Mouse (Mus musculus): ENCODE measurements around the gene Zbtb7a. TPM values are rescaled to one million over a fixed set of nuclear protein-coding genes. Genes with fewer than 3 reads are reported as not detected.
A peak's percentile ranks its signal among the peaks of the same experiment; 100 is the strongest.

Zbtb7a gene
- polyA plus RNA-seq (2016; fragmentation: Nextera tagmentation; extraction: Ambion mirVana): 6.8 and 7.5 TPM in 2 replicates

DNA sequence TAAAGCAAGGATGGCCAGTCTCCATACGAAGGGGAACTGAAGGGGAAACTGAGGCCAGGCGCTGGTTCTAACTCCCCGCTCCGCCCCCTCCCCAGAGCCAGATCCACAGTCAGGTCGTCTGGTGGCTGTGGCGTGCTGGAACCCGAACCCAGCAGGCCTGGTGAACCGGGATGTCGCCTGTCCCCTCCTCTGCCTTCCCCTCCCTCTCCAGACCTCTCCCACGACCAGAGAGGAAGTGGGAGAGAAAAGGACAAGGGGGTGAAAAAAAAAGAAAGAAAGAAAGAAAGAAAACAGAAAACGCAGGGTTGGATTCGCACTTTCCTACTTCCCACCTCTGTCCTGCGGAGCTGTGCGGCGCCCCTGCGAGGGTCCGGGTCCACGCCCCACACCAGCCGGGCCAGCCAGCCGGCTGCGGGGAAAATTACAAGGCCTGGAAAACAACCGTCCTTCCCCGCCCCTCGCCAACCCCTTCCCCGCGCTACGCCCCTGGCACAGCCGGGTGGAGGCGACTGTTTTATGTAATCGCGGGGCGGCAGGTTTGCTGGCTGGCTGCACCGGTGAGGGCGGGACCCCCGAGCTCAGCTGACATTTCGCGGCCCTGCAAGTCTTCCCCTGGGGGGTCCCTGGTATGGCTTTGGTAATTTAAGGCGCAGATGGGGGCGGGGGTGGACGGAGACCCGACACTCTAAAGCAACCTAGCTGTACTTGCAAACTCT lies at the start of gene Zbtb7a:
Gene Zbtb7a (plus strand): TSS at position 255 of the 716 bp plus-strand sequence.
- H3K27me3 ChIP-seq (ENCODE audit: poor library complexity, severe bottlenecking): peaks cover 49% of the 10 kb centered on the region
- peak; percentile 60 for DNase-seq (ENCODE audit: extremely low spot score, low spot score)
- peaks cover 47% of the 10 kb centered on the region for H3K4me1 ChIP-seq
- no peaks in the 10 kb centered on the region for H3K36me3 ChIP-seq (replicated peaks)
- peak within 1 kb of the TSS; percentile 97 for H3K27ac ChIP-seq
- WGBS: 2% methylated on average over 41 of the region's 41 CpGs
- no peaks in the 10 kb centered on the region for H3K9me3 ChIP-seq
- H3K4me3 ChIP-seq: peak within 1 kb of the TSS; percentile 91

- peaks cover 8% of the 10 kb centered on the region; the same call in 1 of the 2 replicates for H3K9me3 ChIP-seq
- H3K27me3 ChIP-seq (ENCODE audit: poor library complexity, severe bottlenecking): no peaks in the 10 kb centered on the region
- H3K27ac ChIP-seq: no peak overlapping the region
- no peak overlapping the region for H3K4me3 ChIP-seq
- H3K36me3 ChIP-seq (replicated peaks): peaks cover 17% of the 10 kb centered on the region
- no peak for DNase-seq (ENCODE audit: extremely low spot score, low spot score)
- 46% methylated on average over 2 of the region's 2 CpGs for WGBS
- peaks cover 14% of the 10 kb centered on the region for H3K4me1 ChIP-seq
These were observed 48.0 kb upstream of the Zbtb7a start for GRCm38 (mm10) chr10:81087021-81087420.

GRCm38 (mm10) chr10:81089216-81089615 lies 45.8 kb upstream of the Zbtb7a start:
- DNase-seq (ENCODE audit: extremely low spot score, low spot score): peak; percentile 45
- Histone ChIP-seq H3K27ac (peak overlapping the region; percentile 1; the same call in 1 of the 2 replicates), H3K36me3 (replicated peaks) (no peaks in the 10 kb centered on the region), H3K4me3 (no peak overlapping the region), H3K4me1 (peaks cover 18% of the 10 kb centered on the region), H3K27me3 (ENCODE audit: poor library complexity, severe bottlenecking) (no peaks in the 10 kb centered on the region), H3K9me3 (peaks cover 8% of the 10 kb centered on the region; the same call in 1 of the 2 replicates)
- 62% methylated on average over 2 of the region's 2 CpGs for WGBS

GRCm38 (mm10) chr10:81090621-81091020 lies 44.4 kb upstream of the Zbtb7a start:
- Histone ChIP-seq H3K9me3 (peaks cover 8% of the 10 kb centered on the region; the same call in 1 of the 2 replicates), H3K4me3 (no peak overlapping the region), H3K27ac (no peak overlapping the region), H3K4me1 (peaks cover 18% of the 10 kb centered on the region), H3K27me3 (ENCODE audit: poor library complexity, severe bottlenecking) (no peaks in the 10 kb centered on the region), H3K36me3 (replicated peaks) (no peaks in the 10 kb centered on the region)
- 85% methylated on average over 7 of the region's 7 CpGs for WGBS
- no peak for DNase-seq (ENCODE audit: extremely low spot score, low spot score)

GRCm38 (mm10) chr10:81092465-81093250 lies 42.4 kb upstream of the Zbtb7a start:
- no peak overlapping the region for H3K4me3 ChIP-seq
- no peak for DNase-seq (ENCODE audit: extremely low spot score, low spot score)
- H3K9me3 ChIP-seq: peaks cover 6% of the 10 kb centered on the region
- peaks cover 18% of the 10 kb centered on the region for H3K4me1 ChIP-seq
- no peak overlapping the region for H3K27ac ChIP-seq
- no peaks in the 10 kb centered on the region for H3K27me3 ChIP-seq (ENCODE audit: poor library complexity, severe bottlenecking)
- no peaks in the 10 kb centered on the region for H3K36me3 ChIP-seq (replicated peaks)
- 63% methylated on average over 22 of the region's 22 CpGs for whole genome bisulfite sequencing

DNA sequence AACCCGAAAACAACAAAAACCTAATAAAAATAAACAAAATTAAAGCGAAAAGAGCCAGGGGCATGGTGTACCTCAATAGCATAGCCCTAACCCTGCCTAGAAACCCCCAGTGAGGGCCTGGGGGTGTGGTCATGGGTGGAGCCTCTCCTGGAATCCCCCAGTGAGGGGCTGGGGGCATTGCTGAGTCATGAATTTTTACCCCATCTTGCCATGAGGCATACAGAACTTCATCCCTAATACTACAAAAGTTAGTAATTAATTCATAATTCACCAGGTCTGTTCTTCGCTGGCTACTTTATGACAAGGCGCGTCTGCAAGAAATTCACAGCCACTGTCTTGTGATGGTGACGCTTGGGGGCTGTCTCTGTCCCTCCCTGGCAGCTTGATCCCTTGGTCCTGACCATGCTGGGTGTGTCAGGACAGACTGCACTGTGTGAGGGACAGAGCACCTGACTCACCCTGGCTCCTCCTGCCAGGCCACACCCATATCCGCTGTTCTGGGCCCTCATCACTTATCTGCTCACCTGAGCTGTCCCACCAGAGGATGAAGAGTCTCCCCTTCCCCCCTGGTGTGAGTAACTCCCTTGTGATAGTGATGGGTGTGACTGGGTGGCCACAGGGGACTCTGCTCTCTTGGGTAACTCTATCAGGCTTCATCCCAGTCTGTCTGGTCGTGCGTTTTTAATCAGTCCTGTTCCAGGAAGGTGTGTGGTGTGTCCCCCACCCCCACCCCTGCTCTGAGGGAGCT lies 39.9 kb upstream of the Zbtb7a start:
- H3K27me3 ChIP-seq (ENCODE audit: poor library complexity, severe bottlenecking): no peaks in the 10 kb centered on the region
- no peak for DNase-seq (ENCODE audit: extremely low spot score, low spot score)
- H3K9me3 ChIP-seq: peaks cover 4% of the 10 kb centered on the region
- 61% methylated on average over 9 of the region's 9 CpGs for WGBS
- H3K4me3 ChIP-seq: no peak overlapping the region
- H3K4me1 ChIP-seq: peaks cover 11% of the 10 kb centered on the region
- no peaks in the 10 kb centered on the region for H3K36me3 ChIP-seq (replicated peaks)
- H3K27ac ChIP-seq: no peak overlapping the region

GRCm38 (mm10) chr10:81105565-81106112 lies 29.4 kb upstream of the Zbtb7a start, which contains the start of gene Map2k2:
Gene Map2k2, plus strand, starts transcription at chr10:81105915.
- Histone ChIP-seq H3K27me3 (ENCODE audit: poor library complexity, severe bottlenecking) (no peaks in the 10 kb centered on the region), H3K27ac (peak within 1 kb of the TSS; percentile 99), H3K36me3 (replicated peaks) (peaks cover 35% of the 10 kb centered on the region), H3K9me3 (no peaks in the 10 kb centered on the region), H3K4me1 (peaks cover 32% of the 10 kb centered on the region), H3K4me3 (peak within 1 kb of the TSS; percentile 89)
- DNase-seq (ENCODE audit: extremely low spot score, low spot score): peak; percentile 95
- WGBS: under 1% methylated on average over 56 of the region's 56 CpGs

DNA sequence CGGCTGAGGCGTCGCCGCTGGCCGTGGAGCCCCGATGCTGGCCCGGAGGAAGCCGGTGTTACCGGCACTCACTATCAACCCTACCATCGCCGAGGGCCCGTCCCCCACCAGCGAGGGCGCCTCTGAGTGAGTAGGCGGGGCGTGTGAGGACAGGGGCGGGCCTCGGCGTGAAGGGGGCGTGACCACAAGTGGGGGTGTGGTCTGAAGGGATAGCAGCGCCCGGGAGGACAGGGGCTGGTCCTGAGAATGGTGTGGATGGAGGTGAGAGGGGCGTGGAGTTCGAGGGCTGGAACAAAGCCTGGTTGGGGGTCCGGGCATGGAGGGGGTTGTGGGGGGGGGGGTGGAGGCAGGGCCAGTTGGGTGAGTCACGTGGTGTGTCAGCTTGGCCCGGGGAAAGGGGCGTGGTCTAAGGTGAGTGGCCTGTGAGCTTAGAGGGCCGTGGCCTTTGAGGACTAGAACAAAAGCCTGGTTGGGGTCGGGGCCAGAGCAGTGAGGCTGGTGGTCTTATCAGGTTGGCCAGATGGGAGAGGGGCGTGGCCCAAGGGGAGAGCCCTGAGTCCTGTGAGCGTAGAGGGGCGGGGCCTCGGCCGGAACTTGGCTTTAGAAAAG lies 28.8 kb upstream of the Zbtb7a start:
- Histone ChIP-seq H3K9me3 (no peaks in the 10 kb centered on the region), H3K27ac (peak overlapping the region; percentile 99), H3K27me3 (ENCODE audit: poor library complexity, severe bottlenecking) (no peaks in the 10 kb centered on the region), H3K4me3 (peak overlapping the region; percentile 89), H3K4me1 (peaks cover 32% of the 10 kb centered on the region), H3K36me3 (replicated peaks) (peaks cover 40% of the 10 kb centered on the region)
- peak; percentile 94 for DNase-seq (ENCODE audit: extremely low spot score, low spot score)
- WGBS: 1% methylated on average over 35 of the region's 35 CpGs

DNA sequence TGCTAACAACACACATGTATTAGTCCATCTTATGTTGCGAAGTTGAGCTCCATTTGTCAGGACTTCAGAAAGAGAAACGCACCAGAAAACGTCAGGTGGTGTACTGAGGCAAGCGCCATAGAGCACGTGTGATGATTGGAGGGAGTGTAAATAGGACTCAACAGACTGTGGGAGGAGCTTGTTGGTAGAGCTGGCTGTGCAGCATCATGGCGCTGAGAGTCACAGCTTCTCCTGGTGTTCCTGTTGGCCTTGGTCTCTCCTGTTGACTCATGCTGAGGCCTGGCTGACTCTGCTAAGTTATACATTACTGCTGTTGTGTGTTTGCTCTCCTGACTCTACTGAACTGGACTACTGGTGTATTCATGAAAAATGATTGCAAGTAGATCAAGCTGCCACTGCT lies 22.1 kb upstream of the Zbtb7a start:
- H3K4me3 ChIP-seq: no peak overlapping the region
- H3K27me3 ChIP-seq (ENCODE audit: poor library complexity, severe bottlenecking): no peaks in the 10 kb centered on the region
- 95% methylated on average over 6 of the region's 6 CpGs for WGBS
- H3K36me3 ChIP-seq (replicated peaks): peaks cover 97% of the 10 kb centered on the region
- no peaks in the 10 kb centered on the region for H3K9me3 ChIP-seq
- no peak for DNase-seq (ENCODE audit: extremely low spot score, low spot score)
- H3K27ac ChIP-seq: no peak overlapping the region
- H3K4me1 ChIP-seq: peaks cover 2% of the 10 kb centered on the region; the same call in 1 of the 2 replicates

DNA sequence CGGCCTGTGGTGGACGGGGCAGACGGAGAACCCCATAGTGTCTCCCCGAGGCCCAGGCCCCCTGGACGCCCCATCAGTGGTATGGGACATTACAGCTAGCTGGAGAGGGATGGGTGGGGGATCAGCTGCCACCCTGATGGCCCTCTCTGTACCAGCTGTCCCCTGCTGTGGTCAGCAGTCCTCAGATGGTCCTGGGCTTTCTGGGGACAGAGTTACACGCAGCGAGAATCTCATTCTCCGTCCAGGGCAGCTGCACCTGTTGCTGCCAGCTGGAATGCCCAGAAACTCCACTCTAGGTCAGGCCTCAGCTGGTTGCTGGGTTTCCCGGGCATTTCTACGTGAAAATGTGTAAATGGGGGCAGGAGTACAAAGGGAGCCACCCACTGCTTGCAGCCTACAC lies 15.4 kb upstream of the Zbtb7a start:
- Histone ChIP-seq H3K9me3 (no peaks in the 10 kb centered on the region), H3K4me3 (no peak overlapping the region), H3K4me1 (no peaks in the 10 kb centered on the region), H3K36me3 (replicated peaks) (peaks cover 98% of the 10 kb centered on the region), H3K27me3 (ENCODE audit: poor library complexity, severe bottlenecking) (no peaks in the 10 kb centered on the region), H3K27ac (no peak overlapping the region)
- WGBS: 94% methylated on average over 10 of the region's 10 CpGs
- no peak for DNase-seq (ENCODE audit: extremely low spot score, low spot score)

GRCm38 (mm10) chr10:81120650-81121049 lies 14.4 kb upstream of the Zbtb7a start:
- Histone ChIP-seq H3K9me3 (no peaks in the 10 kb centered on the region), H3K27me3 (ENCODE audit: poor library complexity, severe bottlenecking) (no peaks in the 10 kb centered on the region), H3K4me3 (no peak overlapping the region), H3K36me3 (replicated peaks) (peaks cover 91% of the 10 kb centered on the region), H3K4me1 (no peaks in the 10 kb centered on the region), H3K27ac (no peak overlapping the region)
- WGBS: 89% methylated on average over 7 of the region's 7 CpGs
- DNase-seq (ENCODE audit: extremely low spot score, low spot score): no peak

- WGBS: 86% methylated on average over 2 of the region's 2 CpGs
- Histone ChIP-seq H3K4me1 (peaks cover 7% of the 10 kb centered on the region), H3K4me3 (no peak overlapping the region), H3K36me3 (replicated peaks) (peaks cover 71% of the 10 kb centered on the region), H3K9me3 (no peaks in the 10 kb centered on the region), H3K27me3 (ENCODE audit: poor library complexity, severe bottlenecking) (peaks cover 8% of the 10 kb centered on the region), H3K27ac (no peak overlapping the region)
- DNase-seq (ENCODE audit: extremely low spot score, low spot score): no peak
These were observed 12.1 kb upstream of the Zbtb7a start for GRCm38 (mm10) chr10:81122889-81123288.
